Mouse (Mus musculus): ENCODE data around the gene Tsga13.

Tsga13 gene

GRCm38 (mm10) chr6:30865031-30865678 is 50.2 kb downstream of the Tsga13 start:
- in situ Hi-C loops (cut with MboI; ENCODE audit: unreplicated experiment in 2 of 2): no loop called here

GRCm38 (mm10) chr6:30855956-30856355 is 59.4 kb downstream of the Tsga13 start:
- in situ Hi-C loops (cut with MboI; ENCODE audit: unreplicated experiment in 2 of 2): no loop called here

GRCm38 (mm10) chr6:30855205-30855604 is 60.2 kb downstream of the Tsga13 start:
- in situ Hi-C loops (cut with MboI; ENCODE audit: unreplicated experiment in 2 of 2): no loop called here

- in situ Hi-C loops (cut with MboI; ENCODE audit: unreplicated experiment in 2 of 2): no loop called here
Measured at GRCm38 (mm10) chr6:30849818-30850217, 65.6 kb downstream of the Tsga13 start.

All from v-Abl transformed pro-B cells (cell line).